Mouse (Mus musculus): ENCODE data around the gene Pax2.

DNA sequence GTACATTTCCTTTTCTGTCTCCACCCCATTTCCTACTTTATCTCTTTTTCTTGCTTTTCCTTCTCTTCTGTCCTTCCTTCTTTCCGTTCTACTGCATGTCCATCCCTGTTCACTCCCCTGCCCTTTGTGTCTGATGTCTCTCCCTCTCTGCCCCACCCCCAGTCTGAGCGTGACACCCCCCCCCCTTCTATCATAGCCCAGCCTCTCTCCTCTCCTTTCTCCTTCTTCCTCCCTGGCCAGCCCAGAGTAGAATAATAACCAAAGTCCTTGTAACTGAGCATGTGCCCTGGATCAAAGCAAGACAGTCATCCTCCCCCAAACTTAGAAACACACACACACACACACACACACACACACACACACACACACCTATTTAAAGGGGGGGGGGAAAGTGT is 12.8 kb upstream of the Pax2 start:
- TF ChIP-seq GATA1 (IDR thresholded peaks at IDR 0.05; ENCODE audit: borderline replicate concordance, low read length) (no peak), FLI1 (IDR thresholded peaks at IDR 0.05; ENCODE audit: low read length) (no peak)

Data from megakaryocyte, embryonic 14.5 days (primary cell).